Mouse (Mus musculus) thymus, adult 2 months (tissue): ENCODE data around the gene Syt13. TPM values are rescaled to one million over a fixed set of nuclear protein-coding genes. Genes with fewer than 3 reads are reported as not detected.

Experiments
- DNase-seq: peaks from one replicate; pipeline ENCODE4 v3.0.0; 2021
- H3K27ac ChIP-seq: fragments of 200-500 bp; 2 replicates; pipeline ENCODE4 v1.5.1; 2012; ENCODE audit warnings: low read length, control low read depth; ENCODE audit not compliant: control insufficient read depth, insufficient read depth
- H3K27me3 ChIP-seq: fragments of 200-500 bp; 2 replicates; pipeline ENCODE4 v1.6.1; 2012; ENCODE audit warnings: mild to moderate bottlenecking, low read length, moderate library complexity, mixed read lengths; ENCODE audit not compliant: control insufficient read depth, insufficient read depth
- H3K36me3 ChIP-seq: fragments of 200-500 bp; 2 replicates; pipeline ENCODE4 v1.6.1; 2012; ENCODE audit warnings: mild to moderate bottlenecking, low read length, moderate library complexity; ENCODE audit not compliant: control insufficient read depth, insufficient read depth
- H3K4me1 ChIP-seq: fragments of 200-500 bp; replicated peaks from 2 replicates; pipeline ENCODE4 v1.6.1; 2012; ENCODE audit warnings: low read length; ENCODE audit not compliant: control insufficient read depth, insufficient read depth
- H3K4me3 ChIP-seq: fragments of 200-500 bp; 2 replicates; pipeline ENCODE4 v1.5.1; 2012; ENCODE audit warnings: mild to moderate bottlenecking, low read length, control low read depth, moderate library complexity; ENCODE audit not compliant: control insufficient read depth, insufficient read depth
- CTCF ChIP-seq: fragments of 200-500 bp; IDR thresholded peaks from 2 replicates; pipeline ENCODE4 v1.5.1; 2012; ENCODE audit warnings: mild to moderate bottlenecking, control low read depth, low read length, moderate library complexity, borderline replicate concordance; ENCODE audit not compliant: control insufficient read depth, poor library complexity, insufficient read depth; ENCODE audit errors: extremely low read depth
- POLR2A ChIP-seq: fragments of 200-500 bp; IDR thresholded peaks from 2 replicates; pipeline ENCODE4 v1.6.1; 2012; ENCODE audit warnings: mild to moderate bottlenecking, low read length, control low read depth, moderate library complexity; ENCODE audit not compliant: control insufficient read depth, poor library complexity, insufficient read depth; ENCODE audit errors: extremely low read depth
- WGBS: fragments of 180-500 bp; shearing (Covaris S2); methylation state at CpG from one replicate; pipeline ENCODE4 v1.1.7; 2018; 5-methylcytosine and 5-hydroxymethylcytosine counted together
- polyA plus RNA-seq: library from polyadenylated mRNA; depleted of rRNA; stranded (reverse); fragments of >200 nt; gene quantifications from 2 replicates; pipeline ENCODE4 v1.2.3, GENCODE M21; 2012

The Syt13 gene
- polyA plus RNA-seq, 1 experiment, result 51.8 TPM

DNA sequence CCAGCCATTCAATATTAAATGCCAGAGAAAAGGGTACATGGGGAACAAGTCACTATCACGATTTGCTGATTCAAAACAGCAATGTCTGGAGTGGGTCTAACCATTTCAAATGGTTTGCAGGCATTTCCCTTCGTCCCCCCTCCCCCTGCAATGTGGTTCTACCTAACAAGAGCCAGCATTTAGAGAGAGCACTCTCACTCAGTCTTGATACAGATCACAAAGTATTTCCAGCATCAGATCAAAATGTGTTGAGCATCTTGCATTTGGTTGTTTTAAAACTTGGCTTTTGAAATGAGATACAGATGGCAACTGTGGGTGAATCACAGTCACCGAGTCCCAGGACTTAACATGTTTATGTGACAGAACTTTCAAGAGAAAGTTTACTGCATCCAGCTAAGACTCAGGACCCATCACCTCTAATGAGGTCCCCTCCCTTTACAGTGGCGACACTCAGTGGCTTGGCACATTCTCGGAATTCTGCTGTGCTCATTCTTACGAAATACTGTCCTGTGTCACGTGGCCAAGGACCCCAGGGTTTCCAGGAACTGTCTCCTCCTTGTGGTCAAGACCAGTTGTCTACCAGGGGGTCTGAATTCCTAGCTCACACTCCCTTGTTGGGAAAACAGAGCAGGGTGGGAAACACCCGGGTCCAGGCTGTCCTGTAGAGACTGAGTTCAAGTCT, 67.8 kb downstream of the Syt13 start:
- Histone ChIP-seq H3K4me1 (peaks cover 3% of the 10 kb centered on the region), H3K36me3 (no peaks in the 10 kb centered on the region), H3K27me3 (no peaks in the 10 kb centered on the region), H3K27ac (no peak overlapping the region), H3K4me3 (no peak overlapping the region)
- no peak for DNase-seq
- 88% methylated on average over 8 of the region's 8 CpGs for WGBS
- TF ChIP-seq CTCF (no peak), POLR2A (no peak)

DNA sequence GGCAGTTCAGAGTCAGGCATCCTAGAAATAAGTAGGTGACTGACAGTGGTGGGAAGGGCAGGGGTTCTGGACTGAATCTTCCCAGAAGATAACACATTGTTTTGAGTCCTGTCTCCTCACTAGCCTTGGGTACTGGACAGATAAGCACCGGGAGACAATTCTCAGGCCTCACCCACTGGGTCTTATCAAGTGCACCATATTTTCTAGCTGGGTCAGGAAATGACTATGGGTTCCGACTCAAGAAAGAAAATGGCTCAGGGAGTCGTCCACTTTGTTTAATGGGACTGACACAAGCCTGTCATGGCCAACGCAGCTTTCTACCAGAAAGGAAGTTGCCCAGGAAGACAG, 68.3 kb downstream of the Syt13 start:
- H3K27ac ChIP-seq, result no peak overlapping the region
- H3K36me3 ChIP-seq, result no peaks in the 10 kb centered on the region
- DNase-seq, result no peak
- H3K27me3 ChIP-seq, result no peaks in the 10 kb centered on the region
- WGBS, result 92% methylated on average over 4 of the region's 4 CpGs
- H3K4me3 ChIP-seq, result no peak overlapping the region
- H3K4me1 ChIP-seq, result peaks cover 7% of the 10 kb centered on the region
- TF ChIP-seq CTCF (no peak), POLR2A (no peak)

DNA sequence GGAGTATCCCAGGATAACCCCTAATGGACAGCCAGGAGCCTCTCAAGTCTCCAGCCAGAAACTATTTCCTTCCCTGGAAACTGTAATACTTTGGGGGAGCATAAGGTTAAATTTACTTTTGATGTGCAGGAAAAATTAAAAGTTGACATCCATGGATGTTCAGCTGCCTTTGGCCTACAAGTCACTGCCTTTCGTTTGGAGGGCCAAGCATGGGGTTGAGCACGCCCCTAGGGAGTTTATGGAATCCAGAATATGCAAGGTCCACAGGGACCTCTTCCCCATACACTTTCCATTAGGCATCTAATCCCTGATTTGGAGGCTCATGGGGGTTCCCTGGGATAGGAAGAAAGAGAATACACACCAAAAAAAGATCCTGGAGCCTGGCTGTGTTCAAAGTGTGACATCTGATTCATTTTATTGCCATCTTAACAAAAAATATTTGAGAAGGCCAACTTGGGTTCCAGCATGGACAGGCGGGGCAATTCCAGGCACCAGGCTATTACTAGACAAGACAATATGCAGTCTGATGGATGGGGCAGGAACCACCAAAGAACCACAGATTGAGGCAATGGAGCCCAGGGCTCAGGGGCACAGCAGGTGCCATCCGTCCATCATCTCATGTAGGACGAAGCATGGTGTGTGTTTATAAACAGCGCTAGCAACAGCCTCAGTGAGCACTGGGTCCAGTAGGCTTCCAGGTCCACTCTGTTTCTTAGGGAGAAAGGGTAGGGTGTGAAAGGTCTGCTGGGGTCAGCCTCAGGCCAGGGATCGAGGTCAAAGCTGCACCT, 69.6 kb downstream of the Syt13 start:
- Histone ChIP-seq H3K4me3 (no peak overlapping the region), H3K4me1 (peaks cover 11% of the 10 kb centered on the region), H3K27me3 (no peaks in the 10 kb centered on the region), H3K36me3 (no peaks in the 10 kb centered on the region), H3K27ac (no peak overlapping the region)
- TF ChIP-seq POLR2A, result no peak
- no peak for TF ChIP-seq CTCF
- WGBS, result 97% methylated on average over 7 of the region's 7 CpGs
- DNase-seq, result no peak

DNA sequence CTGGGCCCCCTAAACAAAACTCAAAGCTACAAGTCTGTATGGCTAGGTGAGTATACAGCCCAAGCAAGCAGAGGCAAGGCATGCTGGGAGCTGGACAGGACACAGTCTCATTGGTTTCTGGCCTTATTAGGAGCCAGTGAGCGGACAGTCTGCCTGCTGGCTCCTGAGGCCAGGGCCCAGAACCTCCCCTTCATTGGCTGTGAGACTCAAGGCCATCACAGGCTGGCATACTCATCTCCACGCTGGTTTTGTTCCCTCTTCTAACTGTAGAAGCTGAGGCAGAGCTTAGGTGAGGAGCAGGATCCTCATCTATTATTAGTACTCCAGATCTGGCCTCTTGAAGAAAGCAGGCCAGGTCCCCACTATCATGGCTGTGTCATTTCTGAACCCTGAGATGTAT, 70.3 kb downstream of the Syt13 start:
- no peaks in the 10 kb centered on the region for H3K36me3 ChIP-seq
- TF ChIP-seq CTCF (no peak), POLR2A (no peak)
- H3K4me3 ChIP-seq, result no peak overlapping the region
- WGBS, result 92% methylated on average over 2 of the region's 2 CpGs
- peaks cover 11% of the 10 kb centered on the region for H3K4me1 ChIP-seq
- no peaks in the 10 kb centered on the region for H3K27me3 ChIP-seq
- no peak overlapping the region for H3K27ac ChIP-seq
- no peak for DNase-seq

DNA sequence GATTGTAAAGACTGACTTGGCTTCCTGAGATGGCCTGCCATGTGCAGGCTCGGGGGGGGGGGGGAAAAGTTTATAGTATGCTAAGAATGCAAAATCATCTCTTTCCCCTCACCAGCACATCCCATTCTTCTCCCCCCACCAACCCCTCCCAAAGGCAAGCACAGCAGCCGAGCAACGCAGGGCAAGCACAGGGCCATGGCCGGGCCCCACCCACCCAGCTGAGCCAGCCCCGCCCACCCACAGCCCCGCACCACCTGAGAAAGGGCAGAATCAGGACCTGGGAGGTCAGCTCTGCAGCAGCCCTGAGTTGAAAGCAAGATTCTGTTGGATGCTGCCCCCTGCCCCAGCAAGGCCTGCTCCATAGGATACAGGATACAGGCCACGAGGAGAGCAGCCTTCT, 70.7 kb downstream of the Syt13 start:
- 94% methylated on average over 7 of the region's 7 CpGs for WGBS
- Histone ChIP-seq H3K4me3 (no peak overlapping the region), H3K4me1 (peaks cover 11% of the 10 kb centered on the region), H3K27me3 (no peaks in the 10 kb centered on the region), H3K36me3 (no peaks in the 10 kb centered on the region), H3K27ac (no peak overlapping the region)
- DNase-seq, result no peak
- no peak for TF ChIP-seq POLR2A

DNA sequence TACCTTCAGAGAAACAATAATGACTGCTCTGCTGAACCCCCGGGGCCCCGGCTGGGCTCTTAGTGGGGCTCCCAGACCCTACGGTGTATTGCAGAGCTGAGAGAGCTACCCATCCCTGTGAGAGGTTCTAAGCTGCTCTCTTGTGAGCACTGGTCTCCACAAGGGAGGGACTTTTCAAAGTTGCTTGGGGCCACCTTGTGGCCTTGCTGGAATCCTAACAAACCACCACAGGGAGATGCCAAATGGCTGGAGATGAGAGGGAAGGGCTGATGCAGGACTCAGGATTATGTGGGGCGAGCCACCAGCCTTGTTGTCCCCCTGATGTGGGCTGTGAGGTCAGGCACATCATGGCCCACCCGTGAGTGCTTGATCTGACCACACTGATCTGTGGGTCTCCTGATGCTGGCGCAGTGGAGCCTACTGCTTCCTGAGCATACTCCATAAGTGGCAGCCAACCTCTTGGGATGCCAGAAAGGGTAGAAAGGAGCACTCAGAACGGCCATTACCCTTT, 72.3 kb downstream of the Syt13 start:
- TF ChIP-seq POLR2A (no peak), CTCF (no peak)
- WGBS, result 92% methylated on average over 7 of the region's 7 CpGs
- Histone ChIP-seq H3K27ac (no peak overlapping the region), H3K27me3 (no peaks in the 10 kb centered on the region), H3K4me1 (peaks cover 11% of the 10 kb centered on the region), H3K36me3 (no peaks in the 10 kb centered on the region), H3K4me3 (no peak overlapping the region)
- DNase-seq, result no peak
